Mouse (Mus musculus) forebrain, embryonic 11.5 days (tissue): ENCODE measurements at regions not wholly inside any gene's neighbourhood (a gene's known extent, or its start where the extent isn't known, plus 50 kb on each side); places are given as distances from the start of the nearest gene placed in this dataset.

Experiments
- ATAC-seq: fragments of 200-750 bp; cut with Nextera tagmentation; replicated peaks from 2 replicates; pipeline ENCODE4 v1.8.0; 2017; ENCODE audit warnings: moderate TSS enrichment; ENCODE audit not compliant: low FRiP score
- DNase-seq: peaks from one replicate; pipeline ENCODE4 v3.0.0-alpha.2; 2017; ENCODE audit warnings: low spot score
- H3K27ac ChIP-seq: fragments of 300-500 bp; sonication (generic); 2 replicates; pipeline ENCODE4 v1.5.1; 2014; ENCODE audit warnings: low read depth, low read length
- H3K27me3 ChIP-seq: fragments of 300-500 bp; sonication (generic); 2 replicates; pipeline ENCODE4 v1.6.1; 2014; ENCODE audit warnings: mild to moderate bottlenecking, low read length, mixed read lengths; ENCODE audit not compliant: control insufficient read depth, insufficient read depth
- H3K36me3 ChIP-seq: fragments of 300-500 bp; sonication (generic); 2 replicates; pipeline ENCODE4 v1.6.1; 2014; ENCODE audit warnings: mild to moderate bottlenecking, low read length, moderate library complexity, mixed read lengths; ENCODE audit not compliant: control insufficient read depth, insufficient read depth
- H3K4me1 ChIP-seq: fragments of 300-500 bp; sonication (generic); replicated peaks from 2 replicates; pipeline ENCODE4 v1.6.1; 2014; ENCODE audit warnings: low read length, mixed read lengths; ENCODE audit not compliant: control insufficient read depth, insufficient read depth
- H3K4me2 ChIP-seq: fragments of 300-500 bp; sonication (generic); 2 replicates; pipeline ENCODE4 v1.6.1; 2014; ENCODE audit warnings: low read depth, mild to moderate bottlenecking, low read length, moderate library complexity, mixed read lengths; ENCODE audit not compliant: severe bottlenecking
- H3K4me3 ChIP-seq: fragments of 300-500 bp; sonication (generic); 2 replicates; pipeline ENCODE4 v1.5.1; 2014; ENCODE audit warnings: low read depth, low read length
- H3K9ac ChIP-seq: fragments of 300-500 bp; sonication (generic); 2 replicates; pipeline ENCODE4 v1.6.1; 2014; ENCODE audit warnings: low read length
- H3K9me3 ChIP-seq: fragments of 300-500 bp; sonication (generic); 2 replicates; pipeline ENCODE4 v1.6.1; 2016; ENCODE audit warnings: low read length, mixed read lengths; ENCODE audit not compliant: control insufficient read depth
- WGBS: fragments of 180-500 bp; shearing (Covaris S2); extraction: QIAGEN DNeasy Blood & Tissue Kit; methylation state at CpG from one replicate; pipeline ENCODE4 v1.1.7; 2014; 5-methylcytosine and 5-hydroxymethylcytosine counted together

- H3K27me3 ChIP-seq: no peaks in the 10 kb centered on the region
- no peak overlapping the region for H3K4me2 ChIP-seq
- H3K4me1 ChIP-seq: 0 out of 2 replicates have a peak, but pooled peaks cover 2% of the 10 kb centered on the region
- H3K27ac ChIP-seq: no peak overlapping the region
- DNase-seq: no peak
- ATAC-seq: no peak
- 78% methylated on average over 2 of the region's 2 CpGs for WGBS
- H3K9me3 ChIP-seq: no peaks in the 10 kb centered on the region
- no peak overlapping the region for H3K4me3 ChIP-seq
- H3K9ac ChIP-seq: no peak overlapping the region
- no peaks in the 10 kb centered on the region for H3K36me3 ChIP-seq
Observed at GRCm38 (mm10) chr4:95279200-95279599, 227.2 kb upstream of the Jun start.

DNA sequence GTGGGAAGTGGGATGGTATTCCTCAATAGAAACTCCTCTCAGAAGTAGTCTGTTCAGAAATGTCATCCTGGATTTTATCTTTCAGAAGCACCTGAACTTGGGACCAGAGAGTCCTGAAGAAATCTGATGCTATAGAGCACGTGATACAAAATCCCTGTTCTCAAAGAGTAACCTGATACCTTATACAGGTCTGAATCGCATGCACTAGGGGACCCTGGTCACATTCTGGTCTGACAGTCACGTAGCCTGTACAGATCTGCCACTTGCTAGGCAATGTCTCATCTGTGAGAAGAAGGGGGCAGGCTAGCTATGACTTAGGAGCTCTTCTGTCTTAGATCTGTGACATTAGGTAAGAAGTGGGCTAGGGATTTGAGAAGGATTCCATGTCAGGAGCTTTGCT lies 230.1 kb upstream of the Jun start:
- Histone ChIP-seq H3K9ac (no peak overlapping the region), H3K4me2 (no peak overlapping the region), H3K4me3 (no peak overlapping the region), H3K27me3 (no peaks in the 10 kb centered on the region), H3K27ac (no peak overlapping the region), H3K36me3 (no peaks in the 10 kb centered on the region), H3K9me3 (no peaks in the 10 kb centered on the region), H3K4me1 (0 out of 2 replicates have a peak, but pooled peaks cover 2% of the 10 kb centered on the region)
- ATAC-seq: no peak
- no peak for DNase-seq
- 51% methylated on average over 3 of the region's 3 CpGs for WGBS

GRCm38 (mm10) chr4:95283789-95284188 lies 231.8 kb upstream of the Jun start:
- H3K9ac ChIP-seq: no peak overlapping the region
- no peak overlapping the region for H3K27ac ChIP-seq
- WGBS: 89% methylated on average over 2 of the region's 2 CpGs
- ATAC-seq (no peak), DNase-seq (no peak)
- no peaks in the 10 kb centered on the region for H3K9me3 ChIP-seq
- H3K27me3 ChIP-seq: no peaks in the 10 kb centered on the region
- H3K4me3 ChIP-seq: no peak overlapping the region
- no peaks in the 10 kb centered on the region for H3K36me3 ChIP-seq
- H3K4me2 ChIP-seq: no peak overlapping the region
- no peaks in the 10 kb centered on the region for H3K4me1 ChIP-seq

DNA sequence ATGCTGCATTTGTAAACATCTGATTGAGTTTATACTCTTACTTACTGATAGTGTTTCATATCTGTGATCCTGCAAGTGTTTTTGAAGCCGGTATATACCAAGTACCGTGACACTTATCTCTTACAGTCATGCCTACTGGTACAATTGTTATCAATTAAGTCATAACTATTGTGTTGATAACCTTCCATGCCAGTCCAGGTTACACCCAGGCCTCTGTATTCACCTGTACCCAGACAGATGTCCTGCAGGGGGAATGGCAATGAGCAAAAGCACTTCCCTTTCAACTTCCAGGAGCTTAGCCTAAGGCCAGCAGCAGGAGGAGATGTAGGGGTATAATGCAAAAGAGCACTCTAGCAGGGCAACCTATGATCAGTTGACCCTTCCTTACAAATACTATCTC lies 232.2 kb upstream of the Jun start:
- no peak overlapping the region for H3K27ac ChIP-seq
- ATAC-seq (no peak), DNase-seq (no peak)
- H3K9ac ChIP-seq: no peak overlapping the region
- WGBS: 94% methylated on average over 2 of the region's 2 CpGs
- H3K36me3 ChIP-seq: no peaks in the 10 kb centered on the region
- H3K27me3 ChIP-seq: no peaks in the 10 kb centered on the region
- H3K4me2 ChIP-seq: no peak overlapping the region
- H3K9me3 ChIP-seq: no peaks in the 10 kb centered on the region
- no peak overlapping the region for H3K4me3 ChIP-seq
- H3K4me1 ChIP-seq: no peaks in the 10 kb centered on the region

DNA sequence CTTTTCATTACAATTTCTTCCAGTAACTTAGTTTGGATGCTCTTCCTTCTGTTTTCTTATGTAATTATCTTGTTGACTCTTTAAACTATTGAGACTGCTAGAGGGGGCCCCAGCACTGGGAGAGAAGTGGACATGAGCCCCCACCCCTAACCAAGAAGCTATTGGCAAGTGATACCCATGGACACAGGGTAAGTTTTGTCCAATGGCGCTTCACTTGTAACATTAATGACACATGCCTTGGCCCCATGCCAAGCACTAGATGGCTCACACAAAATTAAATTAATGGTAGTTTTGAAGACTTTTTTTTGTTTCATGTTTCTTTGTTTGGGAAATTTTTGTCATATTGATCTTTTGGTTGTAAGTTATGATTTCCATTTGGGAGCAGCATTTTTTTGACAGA lies 232.7 kb upstream of the Jun start:
- H3K4me2 ChIP-seq: no peak overlapping the region
- H3K9ac ChIP-seq: no peak overlapping the region
- no peak for ATAC-seq
- no peak for DNase-seq
- H3K9me3 ChIP-seq: no peaks in the 10 kb centered on the region
- no peak overlapping the region for H3K27ac ChIP-seq
- WGBS: 93% methylated on average over 1 of the region's 1 CpGs
- H3K27me3 ChIP-seq: no peaks in the 10 kb centered on the region
- no peak overlapping the region for H3K4me3 ChIP-seq
- H3K36me3 ChIP-seq: no peaks in the 10 kb centered on the region
- no peaks in the 10 kb centered on the region for H3K4me1 ChIP-seq

DNA sequence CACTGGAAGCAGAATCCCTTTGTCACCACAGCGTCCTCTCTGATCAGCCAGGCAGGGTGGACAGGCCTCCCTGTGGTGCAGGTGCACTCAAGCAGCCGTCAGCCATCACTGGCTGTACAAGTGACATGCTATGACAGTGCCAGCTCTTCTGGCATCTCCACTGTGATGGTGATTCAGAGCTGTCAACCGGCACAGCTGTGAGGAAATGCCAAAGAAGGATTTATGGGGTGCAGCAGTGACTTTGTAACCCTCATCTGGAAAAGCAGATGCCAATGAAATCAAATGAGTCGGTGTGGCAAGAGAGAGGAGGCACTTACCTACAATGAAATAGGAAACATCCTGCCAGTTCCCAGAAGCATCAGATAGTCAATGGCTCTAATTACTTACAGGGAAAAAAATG lies 238.3 kb upstream of the Jun start:
- ATAC-seq: no peak

GRCm38 (mm10) chr4:95294110-95294509 lies 242.1 kb upstream of the Jun start:
- Histone ChIP-seq H3K27me3 (no peaks in the 10 kb centered on the region), H3K4me3 (no peak overlapping the region)
- WGBS: 55% methylated on average over 4 of the region's 4 CpGs

More for the DNA sequence above, 238.3 kb upstream of the Jun start:
- no peak overlapping the region for H3K9ac ChIP-seq
- no peaks in the 10 kb centered on the region for H3K36me3 ChIP-seq
- H3K4me1 ChIP-seq: no peaks in the 10 kb centered on the region
- H3K4me2 ChIP-seq: no peak overlapping the region
- 73% methylated on average over 4 of the region's 4 CpGs for whole genome bisulfite sequencing
- DNase-seq: no peak
- H3K27ac ChIP-seq: no peak overlapping the region
- H3K27me3 ChIP-seq: no peaks in the 10 kb centered on the region
- no peak overlapping the region for H3K4me3 ChIP-seq
- no peaks in the 10 kb centered on the region for H3K9me3 ChIP-seq

GRCm38 (mm10) chr4:95301907-95302306 lies 249.9 kb upstream of the Jun start:
- Histone ChIP-seq H3K9ac (no peak overlapping the region), H3K9me3 (no peaks in the 10 kb centered on the region), H3K27me3 (no peaks in the 10 kb centered on the region), H3K27ac (no peak overlapping the region), H3K36me3 (no peaks in the 10 kb centered on the region), H3K4me1 (no peaks in the 10 kb centered on the region), H3K4me2 (no peak overlapping the region), H3K4me3 (no peak overlapping the region)
- no peak for DNase-seq
- no peak for ATAC-seq
- WGBS: 94% methylated on average over 2 of the region's 2 CpGs

More at GRCm38 (mm10) chr4:95294110-95294509, 242.1 kb upstream of the Jun start:
- Histone ChIP-seq H3K9me3 (no peaks in the 10 kb centered on the region), H3K27ac (no peak overlapping the region), H3K9ac (no peak overlapping the region), H3K4me2 (no peak overlapping the region), H3K36me3 (no peaks in the 10 kb centered on the region), H3K4me1 (no peaks in the 10 kb centered on the region)
- ATAC-seq (no peak), DNase-seq (no peak)

DNA sequence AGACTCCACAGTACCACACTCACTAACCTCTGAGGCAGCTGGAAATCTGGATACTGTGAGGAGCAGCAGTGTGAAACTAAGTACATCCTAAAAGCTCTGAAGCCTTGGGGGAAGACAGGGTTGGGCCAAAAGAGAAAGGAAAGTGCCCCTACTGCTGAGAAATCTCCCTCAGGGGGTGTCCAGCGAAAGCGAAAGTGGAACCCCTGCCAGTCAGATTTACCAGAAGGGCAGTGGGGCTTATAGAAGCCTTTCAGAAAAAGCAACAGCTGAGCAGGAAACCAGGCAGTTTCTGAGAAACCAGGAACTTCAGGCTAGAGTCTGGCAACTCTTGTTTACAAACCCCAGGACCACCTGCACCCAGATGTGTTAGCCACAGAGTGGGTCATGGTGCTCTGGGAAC lies 251.3 kb upstream of the Jun start:
- 11% methylated on average over 2 of the region's 2 CpGs for WGBS
- no peak overlapping the region for H3K4me2 ChIP-seq

More for the DNA sequence above, 251.3 kb upstream of the Jun start:
- H3K9ac ChIP-seq: no peak overlapping the region; the same call in 1 of the 2 replicates
- H3K27me3 ChIP-seq: no peaks in the 10 kb centered on the region
- H3K4me1 ChIP-seq: no peaks in the 10 kb centered on the region
- no peak overlapping the region for H3K27ac ChIP-seq
- ATAC-seq (no peak), DNase-seq (no peak)
- H3K36me3 ChIP-seq: no peaks in the 10 kb centered on the region
- no peak overlapping the region for H3K4me3 ChIP-seq
- no peaks in the 10 kb centered on the region for H3K9me3 ChIP-seq
